Mouse (Mus musculus): ENCODE results near the gene Eps15l1. TPM values are rescaled to one million over a fixed set of nuclear protein-coding genes. Genes with fewer than 3 reads are reported as not detected.

The Eps15l1 gene
- total RNA-seq, 2 experiments from 2014 or later: 63.3 to 69.5 TPM

GRCm38 (mm10) chr8:72305210-72305905 lies 115.9 kb downstream of the Eps15l1 start, which contains the start of gene Gm10282:
Gm10282 (minus strand) TSS chr8:72305260.
- intact Hi-C loops (cut with DNase I): no loop called here
- no peak for DNase-seq (ENCODE audit: low spot score in 2 of 2)

GRCm38 (mm10) chr8:72303633-72304032 lies 117.6 kb downstream of the Eps15l1 start:
- peak in 1 of 2 experiments; percentile 48 for DNase-seq (ENCODE audit: low spot score in 2 of 2)
- intact Hi-C loops (cut with DNase I): no loop called here

- intact Hi-C loops (cut with DNase I): no loop called here
Observed at GRCm38 (mm10) chr8:72302986-72303612, 118.2 kb downstream of the Eps15l1 start.

GRCm38 (mm10) chr8:72301497-72301896 lies 119.8 kb downstream of the Eps15l1 start:
- intact Hi-C loops (cut with DNase I): no loop called here
- DNase-seq (ENCODE audit: low spot score in 2 of 2): no peak

More at GRCm38 (mm10) chr8:72302986-72303612, 118.2 kb downstream of the Eps15l1 start:
- no peak for DNase-seq (ENCODE audit: low spot score in 2 of 2)

GRCm38 (mm10) chr8:72300654-72301400 lies 120.4 kb downstream of the Eps15l1 start:
- intact Hi-C loops (cut with DNase I): no loop called here
- no peak for DNase-seq (ENCODE audit: low spot score in 2 of 2)

GRCm38 (mm10) chr8:72298928-72299327 lies 122.3 kb downstream of the Eps15l1 start:
- intact Hi-C loops (cut with DNase I): no loop called here
- no peak for DNase-seq (ENCODE audit: low spot score in 2 of 2)

- no peak for DNase-seq (ENCODE audit: low spot score in 2 of 2)
- intact Hi-C loops (cut with DNase I): no loop called here
Observed at GRCm38 (mm10) chr8:72296561-72296960, 124.7 kb downstream of the Eps15l1 start.

- intact Hi-C loops (cut with DNase I): no loop called here
- DNase-seq (ENCODE audit: low spot score in 2 of 2): peak; percentile 68 to 91
Observed at GRCm38 (mm10) chr8:72295679-72296078, 125.6 kb downstream of the Eps15l1 start.

- intact Hi-C loops (cut with DNase I): no loop called here
- no peak for DNase-seq (ENCODE audit: low spot score in 2 of 2)
Observed at GRCm38 (mm10) chr8:72295125-72295524, 126.1 kb downstream of the Eps15l1 start.

- intact Hi-C loops (cut with DNase I): no loop called here
- DNase-seq (ENCODE audit: low spot score in 2 of 2): no peak
Observed at GRCm38 (mm10) chr8:72293309-72293708, 128.0 kb downstream of the Eps15l1 start.

GRCm38 (mm10) chr8:72291104-72291503 lies 130.2 kb downstream of the Eps15l1 start:
- DNase-seq (ENCODE audit: low spot score in 2 of 2): no peak
- intact Hi-C loops (cut with DNase I): no loop called here

Small RNAs within 50 kb of the gene (microRNA-seq; reads per million reads assigned to microRNA genes)
- gene Mir7068: 5.0 to 9.1 reads per million in 2 experiments

Other genes starting within 250 kb of the Eps15l1 start
- gene Hsh2d, start 231.8 kb downstream of the Eps15l1 start, total RNA-seq (2021): not detected
- not detected for gene Cib3, start 208.6 kb downstream of the Eps15l1 start, total RNA-seq (2021)
- not detected for gene Gm11034, start 207.8 kb downstream of the Eps15l1 start, total RNA-seq (2021)
- gene Fam32a, start 201.7 kb downstream of the Eps15l1 start, total RNA-seq (2021): 10 to 100 TPM; 50.5 to 53.2 TPM
- 100 to 1,000 TPM; 100 to 104 TPM for gene Ap1m1, start 181.4 kb downstream of the Eps15l1 start, total RNA-seq (2021)
- gene Gm10282, start 116.2 kb downstream of the Eps15l1 start, total RNA-seq (2021): 1 to 10 TPM; 5.1 to 8.7 TPM
- gene Klf2, start 102.4 kb downstream of the Eps15l1 start, total RNA-seq (2021): 10 to 100 TPM; 16.6 to 21.2 TPM
- gene Calr3, start 22.4 kb upstream of the Eps15l1 start, total RNA-seq (2021): 1 to 10 TPM in 1 of 2 experiments, under 1 TPM in 1; 0.86 to 1.2 TPM
- 10 to 100 TPM; 11.4 to 12.6 TPM for gene 1700030K09Rik, start 22.4 kb upstream of the Eps15l1 start, total RNA-seq (2021)
- 10 to 100 TPM; 68.9 to 77.4 TPM for gene Cherp, start 53.8 kb upstream of the Eps15l1 start, total RNA-seq (2021)
- gene Slc35e1, start 71.2 kb upstream of the Eps15l1 start, total RNA-seq (2021): 10 to 100 TPM; 50.8 to 53.8 TPM
- 1 to 10 TPM; 8.5 to 9.8 TPM for gene Med26, start 126.8 kb upstream of the Eps15l1 start, total RNA-seq (2021)
- gene Smim7, start 149.6 kb upstream of the Eps15l1 start, total RNA-seq (2021): 100 to 1,000 TPM; 125 to 126 TPM
- 100 to 1,000 TPM; 136 to 148 TPM for gene Tmem38a, start 150.6 kb upstream of the Eps15l1 start, total RNA-seq (2021)
- gene Nwd1, start 225.3 kb upstream of the Eps15l1 start, total RNA-seq (2021): 10 to 100 TPM; 33.7 to 36.7 TPM

Data from left cerebral cortex, postnatal 14 days (tissue).